Mouse (Mus musculus): Measurements from ENCODE around the gene Manea.
"Not testable (repeated sequence)": the region's sequence is repeated elsewhere in the genome, so short reads cannot be mapped to it uniquely, and the experiment has no call there.

Manea gene

DNA sequence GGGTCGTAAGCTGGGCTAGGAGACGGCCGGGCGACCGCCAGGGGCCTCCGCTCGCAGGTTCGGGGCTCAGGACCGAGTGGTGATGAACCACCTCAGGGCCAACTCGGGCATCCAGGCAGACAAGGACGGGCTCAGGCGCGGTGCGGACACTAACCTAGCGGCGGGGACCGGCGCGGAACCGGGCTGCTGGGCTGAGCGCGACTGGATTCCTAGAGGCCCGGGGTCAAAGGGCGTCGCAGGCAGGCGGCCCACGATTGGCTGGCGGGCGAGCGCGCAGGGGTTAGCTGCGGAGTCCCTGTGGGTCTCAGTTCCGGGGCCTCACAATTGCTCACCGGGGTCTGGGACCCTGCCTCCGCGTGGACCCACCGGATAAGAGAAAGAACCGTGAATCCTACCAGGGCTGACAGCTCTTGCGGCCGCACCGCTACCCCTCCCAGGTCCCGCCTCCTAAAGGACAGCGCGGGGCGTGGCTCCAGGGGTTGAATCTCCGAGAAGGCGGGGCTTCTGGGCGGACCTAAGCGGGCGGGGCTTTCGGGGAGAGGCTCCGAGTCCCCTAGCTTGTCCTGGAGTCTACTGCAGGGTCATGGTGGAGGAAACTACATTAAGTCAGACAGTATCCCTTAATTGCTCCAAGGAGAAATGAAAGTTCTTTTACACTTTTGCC is at the start of gene Manea:
Manea (minus strand) TSS at position 449 of the 664 bp plus-strand sequence.
- peak; percentile 76 to 82 for DNase-seq (ENCODE audit: low spot score in 2 of 2)

DNA sequence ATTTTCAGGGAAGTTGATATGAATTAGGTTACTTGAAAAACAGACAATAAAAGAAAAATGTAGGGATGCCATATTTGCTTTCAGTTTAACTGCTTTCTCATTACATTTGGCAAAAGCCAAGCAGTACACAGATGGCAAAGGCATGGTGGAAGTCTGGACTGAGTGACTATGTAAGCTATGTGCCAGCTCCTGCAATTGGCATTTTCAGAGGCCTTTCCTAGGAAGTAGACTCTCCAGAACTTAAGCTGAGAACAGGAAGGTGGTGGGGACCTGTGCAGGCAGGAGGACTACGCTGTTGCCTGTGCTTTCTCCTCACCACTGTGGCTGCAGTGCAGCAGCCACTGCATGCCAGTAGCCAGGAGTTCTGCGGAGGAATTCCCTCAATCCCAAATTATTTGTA is 7.9 kb upstream of the Manea start:
- no peak for DNase-seq (ENCODE audit: low spot score in 2 of 2)

DNA sequence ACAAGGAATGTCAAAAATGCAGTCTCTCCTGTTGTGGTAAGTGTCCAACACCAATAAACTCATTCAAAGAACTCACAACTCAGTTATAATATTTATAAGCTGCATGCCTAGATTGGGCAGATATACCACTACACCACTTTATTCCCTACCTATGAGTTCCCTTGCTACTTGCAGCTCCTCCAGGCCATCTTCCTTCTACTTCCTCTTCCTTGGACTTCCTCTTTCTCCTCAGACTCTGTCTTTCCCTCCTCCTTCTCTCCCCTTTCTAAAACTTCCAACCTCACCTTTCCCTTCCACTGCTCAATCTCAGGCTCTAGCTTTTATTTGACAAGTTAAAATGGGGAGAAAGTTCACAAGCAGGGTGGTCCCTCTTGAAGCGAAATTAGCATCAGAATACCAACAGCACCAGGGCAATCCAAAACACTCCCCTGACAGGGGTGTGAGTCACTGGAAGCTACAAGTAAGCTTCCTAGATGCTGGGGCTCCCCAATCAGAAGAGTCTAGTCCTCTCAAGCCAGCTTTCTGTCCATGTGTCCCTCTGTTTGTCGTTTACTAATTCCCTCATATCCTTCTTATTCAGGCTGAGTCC is 7.0 kb upstream of the Manea start:
- DNase-seq (ENCODE audit: low spot score in 2 of 2), result no peak

DNA sequence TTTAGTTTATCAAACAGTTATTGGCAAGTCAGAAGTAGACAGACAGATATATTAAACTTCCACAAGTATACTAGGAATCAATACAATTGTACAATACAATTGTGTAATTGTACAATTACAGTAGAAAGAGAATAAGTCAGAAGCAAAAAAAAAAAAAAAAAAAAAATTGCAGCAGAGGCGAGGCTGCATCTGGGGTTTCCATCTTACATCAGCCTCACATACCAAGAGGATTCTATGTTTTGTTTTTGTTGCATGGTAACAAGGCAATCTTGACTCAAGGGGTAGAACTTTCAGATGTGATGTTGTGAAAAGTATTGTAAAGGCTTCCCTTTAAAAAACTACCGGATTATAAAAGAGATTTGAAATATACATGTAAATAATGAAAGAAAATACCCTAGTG is 548 bp upstream of the Manea start:
- no peak for DNase-seq (ENCODE audit: low spot score in 2 of 2)

DNA sequence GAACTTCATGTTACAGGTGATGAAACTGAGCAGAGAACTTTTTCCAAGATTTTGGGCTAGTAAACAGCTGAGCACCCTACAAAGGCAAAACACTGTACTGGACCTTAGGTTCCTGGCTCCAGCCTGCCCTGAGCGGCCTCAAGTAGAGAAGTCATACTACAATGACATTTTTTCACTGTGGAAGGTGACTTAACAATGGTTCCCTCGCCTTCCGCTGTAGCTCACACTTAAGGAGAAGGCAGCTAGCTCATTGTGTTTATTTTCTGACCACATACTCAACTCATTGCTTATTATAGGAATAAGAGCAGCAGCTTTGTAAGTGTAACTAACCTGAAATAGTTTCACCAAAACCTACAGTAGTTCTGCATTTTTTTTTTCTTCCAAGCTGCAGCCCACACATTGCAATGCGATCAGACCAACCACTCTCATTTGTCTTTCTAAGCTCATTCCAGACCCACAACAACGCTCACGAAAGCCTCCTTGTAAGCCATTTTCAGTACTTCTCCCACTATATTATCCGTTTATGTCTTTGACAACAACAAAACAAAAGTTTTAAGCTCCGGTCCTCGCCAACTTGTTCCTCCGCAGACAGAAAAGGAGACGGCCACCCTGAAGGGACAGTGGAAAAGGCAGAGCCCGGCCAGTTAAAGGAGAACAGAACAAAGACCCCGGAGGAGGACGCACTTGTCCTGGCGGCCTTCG is 799 bp downstream of the Manea start:
- DNase-seq (ENCODE audit: low spot score in 2 of 2), result no peak

DNA sequence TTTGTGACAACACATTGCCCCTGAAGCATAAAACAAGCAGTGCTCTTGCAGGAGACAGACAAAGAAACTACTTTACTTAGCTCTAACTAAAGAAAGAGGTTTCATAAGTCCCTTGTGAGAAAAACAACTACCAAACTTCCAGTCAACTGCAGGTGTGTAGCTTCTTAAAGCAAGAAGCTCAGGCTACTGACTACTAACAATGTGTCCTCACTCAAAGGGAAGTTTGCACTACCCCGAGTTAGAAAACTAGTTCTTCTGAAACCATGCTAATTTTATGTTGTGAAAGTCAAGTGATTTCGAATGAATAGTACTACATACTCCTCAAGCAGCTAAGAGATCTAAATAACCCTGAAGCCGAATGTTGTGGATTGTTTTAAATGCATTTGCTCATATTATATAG is 1.6 kb downstream of the Manea start:
- no peak for DNase-seq (ENCODE audit: low spot score in 2 of 2)

DNA sequence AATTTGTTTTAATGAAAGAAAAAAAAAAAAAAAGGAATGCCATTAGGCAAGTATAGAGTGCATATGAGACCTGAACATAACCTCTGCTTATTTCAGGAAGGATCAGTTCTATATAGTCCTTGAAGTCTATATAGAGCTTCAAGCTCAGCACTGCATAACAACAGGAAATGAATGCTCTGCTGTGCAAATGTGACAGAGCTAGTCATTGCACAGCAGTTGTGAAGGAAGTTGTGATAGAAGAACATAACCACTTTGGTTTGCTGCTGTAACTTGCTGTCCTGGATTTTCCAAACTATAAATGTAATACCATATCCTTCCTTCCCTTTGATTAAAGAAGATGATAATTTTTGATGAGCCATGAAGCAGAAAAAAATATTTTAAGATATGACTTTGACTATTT is 4.3 kb downstream of the Manea start:
- no peak for DNase-seq (ENCODE audit: low spot score in 2 of 2)

DNA sequence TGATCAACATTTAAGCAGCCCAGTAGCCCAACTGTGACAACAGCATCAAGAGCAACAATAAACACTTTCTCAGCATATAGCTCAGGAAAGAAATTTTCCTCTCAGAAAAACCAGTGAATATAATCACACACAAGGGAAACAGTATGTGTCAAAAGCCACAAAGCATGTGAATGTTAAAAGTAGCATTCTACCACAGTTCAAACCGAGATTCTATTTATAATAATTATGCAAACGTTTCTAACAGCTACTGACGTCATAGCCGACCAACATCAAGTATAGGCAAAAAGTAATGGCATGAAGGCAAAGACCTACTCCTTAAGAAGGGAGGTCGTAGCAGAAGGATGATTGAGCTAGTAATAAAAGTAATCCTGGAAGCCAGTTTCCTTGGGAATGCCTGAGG is 8.1 kb downstream of the Manea start:
- DNase-seq (ENCODE audit: low spot score in 2 of 2), result no peak

DNA sequence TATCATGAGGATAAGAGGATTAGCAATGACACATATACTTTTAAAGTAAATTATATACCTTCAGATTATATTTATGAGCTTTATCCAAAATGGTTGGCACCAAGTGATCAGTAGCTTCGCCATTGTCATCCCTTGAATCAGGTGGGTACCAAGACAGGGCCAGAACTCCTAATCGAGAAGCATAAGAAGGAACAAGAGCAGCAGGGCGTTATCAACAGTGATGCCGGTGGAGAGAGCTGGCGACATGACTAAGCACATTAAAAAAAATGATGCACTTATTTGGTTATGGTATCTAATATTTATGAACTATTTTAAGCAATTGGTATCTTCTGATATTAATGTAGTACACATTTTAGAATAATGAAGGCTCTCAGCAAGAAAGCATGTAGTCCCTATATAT is 10.1 kb downstream of the Manea start:
- no peak for DNase-seq (ENCODE audit: low spot score in 2 of 2)

DNA sequence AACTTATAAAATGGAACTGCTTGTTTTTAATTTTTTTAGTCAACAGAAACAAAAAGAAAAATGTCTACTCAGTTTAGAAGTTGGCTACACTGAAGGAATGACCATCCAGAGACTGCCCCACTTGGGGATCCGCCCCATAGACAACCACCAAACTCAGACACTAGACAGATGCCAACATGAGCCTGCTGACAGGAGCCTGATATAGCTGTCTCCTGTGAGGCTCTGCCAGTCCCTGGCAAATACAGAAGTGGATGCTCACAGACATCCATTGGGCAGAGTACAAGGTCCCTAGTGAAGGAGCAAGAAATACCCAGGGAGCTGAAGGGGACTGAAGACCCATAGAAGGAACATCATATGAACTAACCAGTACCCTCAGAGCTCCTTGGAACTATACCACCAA is 42.0 kb downstream of the Manea start:
- DNase-seq (ENCODE audit: low spot score in 2 of 2), result not testable (repeated sequence)

DNA sequence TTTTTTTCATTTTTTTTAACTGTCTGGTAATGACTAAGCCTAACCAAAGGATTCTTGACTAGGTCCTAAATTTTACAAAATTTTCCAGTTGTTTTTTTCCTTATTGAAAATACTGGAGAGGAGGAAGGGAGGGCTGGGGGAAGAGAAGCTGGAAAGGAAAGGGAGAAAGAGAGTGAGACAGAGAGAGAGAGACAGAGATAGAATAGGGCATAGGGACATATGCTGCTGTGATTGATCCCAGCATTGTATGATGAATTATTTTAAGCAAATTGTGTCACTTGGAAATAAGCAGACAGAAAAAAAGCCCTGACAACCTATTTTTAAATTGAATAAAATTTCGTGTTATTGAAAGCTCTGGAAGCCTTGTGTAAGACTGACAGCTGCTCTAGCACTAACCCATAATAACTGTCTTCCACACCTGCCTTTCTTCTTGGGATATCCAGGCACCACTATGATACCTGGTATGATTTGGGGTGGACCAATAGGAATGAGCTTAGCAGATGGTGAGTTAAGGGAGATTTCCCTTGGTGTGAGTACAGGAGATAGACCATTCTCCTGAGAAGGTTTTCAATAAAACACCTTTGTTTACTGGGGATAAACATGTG is 69.5 kb downstream of the Manea start:
- no peak for DNase-seq (ENCODE audit: low spot score in 2 of 2)

DNA sequence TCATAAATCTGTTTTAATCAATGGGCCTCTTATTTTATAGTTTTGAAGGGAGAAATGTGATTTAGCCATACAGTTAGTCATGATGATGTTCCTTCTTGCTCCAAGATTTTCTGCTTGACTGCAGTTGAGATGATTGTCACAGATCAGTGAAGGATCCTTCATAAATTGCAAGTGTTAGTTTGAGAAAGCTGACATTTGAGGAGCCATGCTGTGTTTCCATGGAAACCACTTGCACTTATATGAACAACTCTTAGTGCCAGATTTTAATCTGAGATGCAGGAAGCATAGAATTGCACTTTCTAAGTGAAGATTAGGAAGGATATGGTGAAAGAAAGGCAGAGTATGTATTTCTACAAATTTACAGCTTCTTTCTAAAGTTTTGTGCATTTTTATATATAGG is 70.4 kb downstream of the Manea start:
- DNase-seq (ENCODE audit: low spot score in 2 of 2), result no peak

DNA sequence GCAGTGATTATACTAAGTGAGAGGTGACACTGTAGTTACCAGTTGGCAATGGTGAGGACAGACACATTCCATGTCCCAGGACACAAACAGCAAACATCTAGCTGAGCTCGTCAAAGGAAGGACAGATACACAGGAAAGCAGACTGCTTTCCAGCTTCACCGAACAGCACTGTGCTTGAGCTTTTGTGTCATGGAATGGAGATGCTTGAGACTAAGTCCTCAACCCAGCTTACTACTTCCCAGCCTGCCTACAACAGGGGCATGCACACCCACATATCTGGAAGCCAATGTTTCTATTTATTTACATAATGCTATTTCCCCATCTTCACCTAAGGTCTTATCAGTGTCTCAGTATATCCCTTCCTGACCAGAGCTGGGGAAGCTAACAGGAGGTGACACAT is 70.9 kb downstream of the Manea start:
- DNase-seq (ENCODE audit: low spot score in 2 of 2), result no peak

Data from right cerebral cortex, postnatal 36 days (tissue).